Mouse (Mus musculus) cerebellum, adult 2 months (tissue): Measurements from ENCODE around the gene Tmem139.

Source experiments
- CTCF ChIP-seq: fragments of 200-500 bp; IDR thresholded peaks from 2 replicates; pipeline ENCODE4 v1.5.1; 2011; ENCODE audit warnings: low read depth, mild to moderate bottlenecking, control low read depth, low read length, moderate library complexity, borderline replicate concordance; ENCODE audit not compliant: insufficient read depth
- POLR2A ChIP-seq: fragments of 200-500 bp; IDR thresholded peaks from 2 replicates; pipeline ENCODE4 v1.6.1; 2011; ENCODE audit warnings: low read length, control low read depth, borderline replicate concordance; ENCODE audit not compliant: insufficient read depth

DNA sequence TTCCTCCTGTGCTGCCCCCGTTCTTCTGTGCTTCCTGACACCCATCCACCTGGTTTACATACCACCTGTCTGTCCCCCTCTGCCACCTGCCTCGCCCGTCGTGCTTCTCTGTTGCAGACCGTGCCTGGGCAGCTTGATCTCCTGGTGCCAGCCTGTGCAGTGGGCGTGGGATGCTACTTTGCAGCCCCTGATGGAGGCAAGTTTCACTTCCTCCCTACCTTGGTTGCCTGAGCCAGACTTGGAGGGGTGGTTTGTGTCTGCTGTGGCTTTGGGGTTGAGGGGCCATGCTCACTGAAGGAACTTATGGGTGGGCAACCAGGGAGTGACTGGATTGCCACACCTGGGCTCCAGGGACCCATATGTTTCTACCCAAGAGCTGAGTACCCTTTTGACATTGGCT is 31.6 kb downstream of the Tmem139 start:
- no peak for TF ChIP-seq CTCF
- TF ChIP-seq POLR2A: no peak
